Mouse (Mus musculus) stomach, embryonic 16.5 days (tissue): Measurements from ENCODE around the gene Ldlr. TPM values are rescaled to one million over a fixed set of nuclear protein-coding genes. Genes with fewer than 3 reads are reported as not detected.

Source experiments
- ATAC-seq: fragments of 200-750 bp; cut with Nextera tagmentation; 2 replicates; pipeline ENCODE4 v1.8.0; 2017; ENCODE audit warnings: moderate number of reproducible peaks, moderate TSS enrichment; ENCODE audit not compliant: insufficient read depth, low FRiP score
- H3K27ac ChIP-seq: fragments of 300-500 bp; sonication (generic); 2 replicates; pipeline ENCODE4 v1.5.1; 2014; ENCODE audit warnings: low read length
- H3K27me3 ChIP-seq: fragments of 300-500 bp; sonication (generic); 2 replicates; pipeline ENCODE4 v1.6.1; 2014; ENCODE audit warnings: low read length, control low read depth, mixed read lengths; ENCODE audit not compliant: control insufficient read depth, insufficient read depth
- H3K36me3 ChIP-seq: fragments of 300-500 bp; sonication (generic); 2 replicates; pipeline ENCODE4 v1.6.1; 2014; ENCODE audit warnings: low read length; ENCODE audit not compliant: control insufficient read depth, insufficient read depth
- H3K4me1 ChIP-seq: fragments of 300-500 bp; sonication (generic); 2 replicates; pipeline ENCODE4 v1.6.1; 2014; ENCODE audit warnings: low read length, control low read depth, mixed read lengths; ENCODE audit not compliant: control insufficient read depth, insufficient read depth
- H3K4me2 ChIP-seq: fragments of 300-500 bp; sonication (generic); 2 replicates; pipeline ENCODE4 v1.6.1; 2014; ENCODE audit warnings: low read depth, low read length, mixed read lengths
- H3K4me3 ChIP-seq: fragments of 300-500 bp; sonication (generic); replicated peaks from 2 replicates; pipeline ENCODE4 v1.5.1; 2014; ENCODE audit warnings: mild to moderate bottlenecking, low read length
- H3K9ac ChIP-seq: fragments of 300-500 bp; sonication (generic); 2 replicates; pipeline ENCODE4 v1.6.1; 2014; ENCODE audit warnings: low read length
- H3K9me3 ChIP-seq: fragments of 300-500 bp; sonication (generic); replicated peaks from 2 replicates; pipeline ENCODE4 v1.6.1; 2016; ENCODE audit warnings: low read length, control low read depth; ENCODE audit not compliant: control insufficient read depth
- WGBS: fragments of 180-500 bp; shearing (Covaris S2); extraction: QIAGEN DNeasy Blood & Tissue Kit; methylation state at CpG from one replicate; pipeline ENCODE4 v1.1.7; 2014; 5-methylcytosine and 5-hydroxymethylcytosine counted together
- polyA plus RNA-seq: library from polyadenylated mRNA; unstranded; fragments of >200 nt; fragmentation: Nextera tagmentation; extraction: Ambion mirVana; gene quantifications from 2 replicates; pipeline ENCODE4 v1.2.1, GENCODE M21; 2015

The Ldlr gene
- polyA plus RNA-seq = 62.2 and 69.3 TPM in 2 replicates

- H3K27me3 ChIP-seq = no peaks in the 10 kb centered on the region
- H3K4me1 ChIP-seq = peaks cover 33% of the 10 kb centered on the region
- H3K36me3 ChIP-seq = no peaks in the 10 kb centered on the region
- peak; percentile 91 for ATAC-seq
- under 1% methylated on average over 47 of the region's 47 CpGs for WGBS
- peak within 1 kb of the TSS; percentile 79 for H3K4me2 ChIP-seq
- H3K9ac ChIP-seq = peak within 1 kb of the TSS; percentile 79
- H3K9me3 ChIP-seq = no peaks in the 10 kb centered on the region
- H3K27ac ChIP-seq = peak within 1 kb of the TSS; percentile 98
- peak within 1 kb of the TSS; percentile 73 for H3K4me3 ChIP-seq
Measured at GRCm38 (mm10) chr9:21723377-21724146, at the start of gene Ldlr. Gene Ldlr (plus strand): TSS chr9:21723483.

- no peaks in the 10 kb centered on the region for H3K4me1 ChIP-seq
- H3K9me3 ChIP-seq = no peaks in the 10 kb centered on the region
- H3K4me2 ChIP-seq = no peak overlapping the region
- H3K27ac ChIP-seq = no peak overlapping the region
- ATAC-seq = no peak
- 95% methylated on average over 17 of the region's 17 CpGs for WGBS
- H3K9ac ChIP-seq = no peak overlapping the region
- H3K27me3 ChIP-seq = no peaks in the 10 kb centered on the region
- peaks cover 51% of the 10 kb centered on the region for H3K36me3 ChIP-seq
- H3K4me3 ChIP-seq = no peak overlapping the region
Measured at GRCm38 (mm10) chr9:21677706-21678105, 45.6 kb upstream of the Ldlr start.

- no peak overlapping the region for H3K4me2 ChIP-seq
- peaks cover 42% of the 10 kb centered on the region for H3K36me3 ChIP-seq
- no peak overlapping the region for H3K27ac ChIP-seq
- no peak overlapping the region for H3K9ac ChIP-seq
- H3K9me3 ChIP-seq = no peaks in the 10 kb centered on the region
- WGBS = 84% methylated on average over 4 of the region's 4 CpGs
- H3K4me1 ChIP-seq = no peaks in the 10 kb centered on the region
- ATAC-seq = no peak
- no peak overlapping the region for H3K4me3 ChIP-seq
- no peaks in the 10 kb centered on the region for H3K27me3 ChIP-seq
Measured at GRCm38 (mm10) chr9:21680448-21680847, 42.8 kb upstream of the Ldlr start.

GRCm38 (mm10) chr9:21682827-21683226 is 40.5 kb upstream of the Ldlr start:
- H3K27ac ChIP-seq = no peak overlapping the region
- H3K4me2 ChIP-seq = no peak overlapping the region
- 85% methylated on average over 4 of the region's 4 CpGs for WGBS
- no peaks in the 10 kb centered on the region for H3K4me1 ChIP-seq
- H3K27me3 ChIP-seq = no peaks in the 10 kb centered on the region
- H3K9ac ChIP-seq = no peak overlapping the region
- no peaks in the 10 kb centered on the region for H3K9me3 ChIP-seq
- peaks cover 36% of the 10 kb centered on the region for H3K36me3 ChIP-seq
- no peak for ATAC-seq
- no peak overlapping the region for H3K4me3 ChIP-seq

- Histone ChIP-seq H3K9ac (no peak overlapping the region), H3K4me3 (no peak overlapping the region), H3K27me3 (no peaks in the 10 kb centered on the region), H3K4me2 (no peak overlapping the region), H3K27ac (no peak overlapping the region), H3K4me1 (no peaks in the 10 kb centered on the region), H3K9me3 (no peaks in the 10 kb centered on the region), H3K36me3 (peaks cover 31% of the 10 kb centered on the region)
- ATAC-seq = no peak
- 81% methylated on average over 3 of the region's 3 CpGs for WGBS
Measured at GRCm38 (mm10) chr9:21683897-21684296, 39.4 kb upstream of the Ldlr start.

GRCm38 (mm10) chr9:21688554-21688953 is 34.7 kb upstream of the Ldlr start:
- H3K9me3 ChIP-seq = no peaks in the 10 kb centered on the region
- ATAC-seq = no peak
- peaks cover 23% of the 10 kb centered on the region for H3K36me3 ChIP-seq
- H3K4me3 ChIP-seq = no peak overlapping the region
- H3K4me2 ChIP-seq = no peak overlapping the region
- H3K27me3 ChIP-seq = no peaks in the 10 kb centered on the region
- 87% methylated on average over 7 of the region's 7 CpGs for WGBS
- H3K27ac ChIP-seq = no peak overlapping the region
- H3K9ac ChIP-seq = no peak overlapping the region
- H3K4me1 ChIP-seq = no peaks in the 10 kb centered on the region

GRCm38 (mm10) chr9:21690031-21690430 is 33.3 kb upstream of the Ldlr start:
- Histone ChIP-seq H3K27ac (no peak overlapping the region), H3K9me3 (no peaks in the 10 kb centered on the region), H3K4me3 (no peak overlapping the region), H3K4me1 (no peaks in the 10 kb centered on the region), H3K36me3 (peaks cover 26% of the 10 kb centered on the region), H3K9ac (no peak overlapping the region), H3K4me2 (no peak overlapping the region), H3K27me3 (no peaks in the 10 kb centered on the region)
- 85% methylated on average over 3 of the region's 3 CpGs for WGBS
- no peak for ATAC-seq

GRCm38 (mm10) chr9:21691862-21692261 is 31.4 kb upstream of the Ldlr start:
- no peak overlapping the region for H3K4me2 ChIP-seq
- peaks cover 17% of the 10 kb centered on the region for H3K36me3 ChIP-seq
- H3K4me1 ChIP-seq = no peaks in the 10 kb centered on the region
- H3K27ac ChIP-seq = no peak overlapping the region
- WGBS = 46% methylated on average over 2 of the region's 2 CpGs
- H3K9me3 ChIP-seq = no peaks in the 10 kb centered on the region
- no peak for ATAC-seq
- H3K27me3 ChIP-seq = no peaks in the 10 kb centered on the region
- H3K4me3 ChIP-seq = no peak overlapping the region
- H3K9ac ChIP-seq = no peak overlapping the region

- H3K9ac ChIP-seq = no peak overlapping the region; the same call in 1 of the 2 replicates
- H3K9me3 ChIP-seq = no peaks in the 10 kb centered on the region
- H3K36me3 ChIP-seq = peaks cover 15% of the 10 kb centered on the region
- H3K4me3 ChIP-seq = no peak overlapping the region
- no peak overlapping the region for H3K27ac ChIP-seq
- no peak for ATAC-seq
- H3K27me3 ChIP-seq = no peaks in the 10 kb centered on the region
- H3K4me2 ChIP-seq = no peak overlapping the region
- no peaks in the 10 kb centered on the region for H3K4me1 ChIP-seq
- WGBS = 97% methylated on average over 4 of the region's 4 CpGs
Measured at GRCm38 (mm10) chr9:21692491-21692890, 30.8 kb upstream of the Ldlr start.
